Mouse (Mus musculus): Measurements from ENCODE around the gene Jam3. TPM values are rescaled to one million over a fixed set of nuclear protein-coding genes. Genes with fewer than 3 reads are reported as not detected.
"Not testable (repeated sequence)": the region's sequence is repeated elsewhere in the genome, so short reads cannot be mapped to it uniquely, and the experiment has no call there.

Jam3 gene
- polyA plus RNA-seq, 1 experiment from 2014 or later: 12.0 TPM

DNA sequence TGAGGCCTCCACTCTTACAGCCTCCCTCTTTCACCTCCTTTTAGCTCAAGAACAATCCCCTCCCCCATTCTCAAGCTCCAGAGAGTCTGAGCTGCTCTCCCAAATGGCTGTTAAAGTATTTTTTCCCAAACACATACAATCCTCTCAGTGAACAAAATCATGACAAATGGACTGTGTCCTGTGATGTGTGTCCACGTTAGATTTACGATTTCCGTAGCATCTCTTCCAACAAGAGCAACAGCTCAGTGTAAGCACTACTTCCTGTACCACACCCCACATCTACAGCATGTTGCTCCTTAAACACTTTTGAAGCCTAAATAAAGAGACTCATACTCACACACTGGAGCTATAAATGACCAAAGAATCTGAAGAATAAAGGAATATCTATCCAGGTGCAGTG lies 10.4 kb upstream of the Jam3 start:
- H3K9ac ChIP-seq: no peak overlapping the region
- no peak overlapping the region for H3K4me3 ChIP-seq
- H3K27me3 ChIP-seq (replicated peaks): no peaks in the 10 kb centered on the region
- WGBS (ENCODE audit: insufficient replicate concordance): 68% methylated on average over 3 of the region's 3 CpGs
- H3K36me3 ChIP-seq: no peaks in the 10 kb centered on the region
- no peaks in the 10 kb centered on the region for H3K9me3 ChIP-seq (replicated peaks)
- ATAC-seq: no peak
- H3K4me2 ChIP-seq: no peak overlapping the region
- no peaks in the 10 kb centered on the region for H3K4me1 ChIP-seq
- no peak overlapping the region for H3K27ac ChIP-seq

DNA sequence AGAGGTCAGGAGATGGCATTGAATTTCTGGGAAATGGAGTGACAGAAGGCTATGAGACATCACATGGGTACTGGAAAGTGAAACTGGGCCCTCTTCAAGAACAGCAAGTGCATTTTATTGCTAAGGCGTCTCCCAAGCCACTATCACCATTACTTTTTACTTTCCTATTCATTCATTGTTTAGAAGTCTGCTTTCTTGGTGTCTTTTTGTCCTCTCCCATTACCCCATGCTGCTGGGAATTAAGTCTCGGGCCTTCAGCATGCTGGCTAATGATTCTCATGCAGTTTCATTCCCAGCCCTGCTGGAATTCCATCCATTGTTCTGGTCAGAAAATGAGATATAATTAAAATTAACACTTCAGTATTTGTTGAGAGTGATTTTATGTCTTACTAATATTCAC lies 9.7 kb upstream of the Jam3 start:
- no peaks in the 10 kb centered on the region for H3K9me3 ChIP-seq (replicated peaks)
- H3K4me1 ChIP-seq: no peaks in the 10 kb centered on the region
- H3K4me3 ChIP-seq: no peak overlapping the region
- no peak overlapping the region for H3K9ac ChIP-seq
- H3K36me3 ChIP-seq: no peaks in the 10 kb centered on the region
- no peaks in the 10 kb centered on the region for H3K27me3 ChIP-seq (replicated peaks)
- 56% methylated on average over 2 of the region's 2 CpGs for WGBS (ENCODE audit: insufficient replicate concordance)
- H3K27ac ChIP-seq: no peak overlapping the region
- no peak overlapping the region for H3K4me2 ChIP-seq
- no peak for ATAC-seq

DNA sequence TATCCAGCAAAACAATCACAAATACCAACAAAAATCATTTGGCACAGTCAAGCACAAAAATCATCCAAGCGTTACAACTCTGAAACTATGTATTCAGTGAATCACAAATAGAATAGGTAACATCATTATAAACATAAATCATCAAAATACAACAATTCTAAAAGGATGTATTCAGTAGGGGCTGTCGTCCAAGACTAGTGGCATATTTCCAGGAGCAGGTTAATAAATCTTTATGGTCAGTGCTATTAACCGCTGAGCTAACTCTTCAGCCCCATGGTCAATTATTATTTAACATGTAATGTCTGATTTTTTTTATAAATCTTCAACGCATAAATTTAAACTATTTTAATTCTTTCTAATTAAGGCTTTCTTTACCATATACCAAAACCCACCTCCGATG lies 8.4 kb upstream of the Jam3 start:
- H3K9me3 ChIP-seq (replicated peaks); H3K27me3 ChIP-seq (replicated peaks); H3K4me2 ChIP-seq; H3K36me3 ChIP-seq; H3K4me1 ChIP-seq; H3K27ac ChIP-seq; H3K9ac ChIP-seq; ATAC-seq; H3K4me3 ChIP-seq: not testable (repeated sequence)
- WGBS (ENCODE audit: insufficient replicate concordance): 68% methylated on average over 5 of the region's 5 CpGs

DNA sequence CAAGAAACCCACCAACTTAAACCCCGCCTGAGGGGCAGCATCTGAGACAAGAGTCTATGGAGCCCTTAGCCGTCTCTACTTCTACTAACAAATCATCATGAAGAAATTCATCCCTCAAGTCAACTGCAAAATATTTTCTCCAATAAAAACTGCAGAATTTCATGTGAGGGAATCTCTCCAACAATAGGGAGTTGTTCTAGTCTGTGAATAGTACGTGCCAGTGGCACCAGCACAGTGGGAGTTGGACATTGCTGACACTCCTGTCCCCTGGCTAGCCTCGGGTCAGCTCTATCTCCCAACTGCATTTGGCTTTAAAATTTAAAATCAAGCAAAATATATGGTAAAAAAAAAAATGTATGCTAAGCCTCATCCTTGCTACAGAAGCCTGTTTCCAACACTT lies 1.4 kb downstream of the Jam3 start:
- H3K9ac ChIP-seq: no peak overlapping the region
- WGBS (ENCODE audit: insufficient replicate concordance): 67% methylated on average over 4 of the region's 4 CpGs
- no peak for ATAC-seq

GRCm38 (mm10) chr9:27149836-27150235 lies 5.4 kb downstream of the Jam3 start:
- H3K4me1 ChIP-seq: peaks cover 12% of the 10 kb centered on the region; the same call in 1 of the 2 replicates
- peaks cover 12% of the 10 kb centered on the region for H3K27me3 ChIP-seq (replicated peaks)
- H3K36me3 ChIP-seq: no peaks in the 10 kb centered on the region
- H3K9ac ChIP-seq: no peak overlapping the region
- WGBS (ENCODE audit: insufficient replicate concordance): 44% methylated on average over 9 of the region's 9 CpGs
- H3K4me2 ChIP-seq: no peak overlapping the region
- no peak overlapping the region for H3K27ac ChIP-seq
- no peaks in the 10 kb centered on the region for H3K9me3 ChIP-seq (replicated peaks)
- no peak for ATAC-seq
- H3K4me3 ChIP-seq: no peak overlapping the region

More for the DNA sequence above, 1.4 kb downstream of the Jam3 start:
- Histone ChIP-seq H3K4me3 (no peak overlapping the region), H3K4me2 (no peak overlapping the region), H3K27ac (no peak overlapping the region), H3K36me3 (no peaks in the 10 kb centered on the region), H3K9me3 (replicated peaks) (no peaks in the 10 kb centered on the region), H3K27me3 (replicated peaks) (peaks cover 36% of the 10 kb centered on the region), H3K4me1 (peaks cover 4% of the 10 kb centered on the region; the same call in 1 of the 2 replicates)

- peak; percentile 57 for ATAC-seq
- H3K4me2 ChIP-seq: peak overlapping the region; percentile 29; the same call in 1 of the 2 replicates
- H3K27me3 ChIP-seq (replicated peaks): peaks cover 2% of the 10 kb centered on the region; the same call in 1 of the 2 replicates
- H3K27ac ChIP-seq: no peak overlapping the region
- WGBS (ENCODE audit: insufficient replicate concordance): 53% methylated on average over 18 of the region's 18 CpGs
- H3K9ac ChIP-seq: no peak overlapping the region
- H3K9me3 ChIP-seq (replicated peaks): no peaks in the 10 kb centered on the region
- no peaks in the 10 kb centered on the region for H3K36me3 ChIP-seq
- H3K4me1 ChIP-seq: peaks cover 9% of the 10 kb centered on the region; the same call in 1 of the 2 replicates
- no peak overlapping the region for H3K4me3 ChIP-seq
Measured at GRCm38 (mm10) chr9:27148631-27149471, 6.4 kb downstream of the Jam3 start.

GRCm38 (mm10) chr9:27147946-27148345 lies 7.3 kb downstream of the Jam3 start:
- 75% methylated on average over 8 of the region's 8 CpGs for WGBS (ENCODE audit: insufficient replicate concordance)
- Histone ChIP-seq H3K4me2 (no peak overlapping the region), H3K27me3 (replicated peaks) (no peaks in the 10 kb centered on the region), H3K4me1 (peaks cover 9% of the 10 kb centered on the region; the same call in 1 of the 2 replicates), H3K4me3 (no peak overlapping the region), H3K9ac (no peak overlapping the region), H3K27ac (no peak overlapping the region), H3K36me3 (no peaks in the 10 kb centered on the region), H3K9me3 (replicated peaks) (no peaks in the 10 kb centered on the region)
- ATAC-seq: no peak

DNA sequence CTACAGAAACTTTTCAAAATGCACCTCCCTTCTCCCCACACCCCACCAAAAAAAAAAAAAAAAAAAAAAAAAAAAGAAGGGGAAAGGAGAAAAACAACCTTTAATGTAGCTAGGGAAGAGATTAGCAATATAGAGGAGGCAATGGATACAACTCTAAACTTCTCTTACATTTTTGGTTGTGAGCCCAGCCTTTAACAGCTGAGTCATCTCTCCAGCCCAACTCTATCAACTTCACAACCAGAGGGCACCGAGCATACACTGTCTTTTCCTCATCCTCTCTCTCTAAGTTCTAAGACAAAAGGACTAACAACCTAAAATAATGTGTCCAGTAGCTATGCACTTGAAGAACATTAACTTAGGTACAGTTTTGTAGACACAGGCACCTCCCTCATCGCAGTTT lies 8.4 kb downstream of the Jam3 start:
- no peaks in the 10 kb centered on the region for H3K9me3 ChIP-seq (replicated peaks)
- 77% methylated on average over 2 of the region's 2 CpGs for WGBS (ENCODE audit: insufficient replicate concordance)
- H3K27ac ChIP-seq: no peak overlapping the region
- no peaks in the 10 kb centered on the region for H3K36me3 ChIP-seq
- no peak overlapping the region for H3K9ac ChIP-seq
- H3K4me1 ChIP-seq: peaks cover 9% of the 10 kb centered on the region; the same call in 1 of the 2 replicates
- H3K4me2 ChIP-seq: no peak overlapping the region
- no peak for ATAC-seq
- H3K27me3 ChIP-seq (replicated peaks): no peaks in the 10 kb centered on the region
- no peak overlapping the region for H3K4me3 ChIP-seq

DNA sequence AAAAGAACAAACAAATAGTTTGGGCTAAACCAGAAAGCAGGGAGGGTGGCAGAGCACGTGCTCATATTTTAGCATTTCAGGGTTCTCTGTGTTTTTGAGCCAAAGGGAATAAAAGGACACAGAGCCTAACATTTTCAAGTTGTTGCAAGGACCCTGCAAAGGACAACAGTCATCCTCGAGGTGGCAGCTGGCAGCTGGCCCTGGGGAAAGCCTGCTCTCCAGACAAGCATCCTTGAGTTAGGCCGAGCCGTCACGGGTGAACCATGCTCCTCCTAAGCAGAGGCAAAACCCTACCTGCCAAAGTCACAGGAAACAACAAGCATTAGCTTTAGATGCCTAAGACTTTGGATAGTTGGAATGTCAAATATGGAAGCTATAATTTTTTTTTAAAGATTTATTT lies 10.2 kb downstream of the Jam3 start:
- Histone ChIP-seq H3K9ac (no peak overlapping the region), H3K9me3 (replicated peaks) (no peaks in the 10 kb centered on the region), H3K36me3 (0 out of 2 replicates have a peak, but pooled peaks cover 2% of the 10 kb centered on the region), H3K27ac (no peak overlapping the region), H3K4me3 (no peak overlapping the region), H3K4me2 (no peak overlapping the region), H3K27me3 (replicated peaks) (no peaks in the 10 kb centered on the region), H3K4me1 (peaks cover 9% of the 10 kb centered on the region; the same call in 1 of the 2 replicates)
- WGBS (ENCODE audit: insufficient replicate concordance): 73% methylated on average over 5 of the region's 5 CpGs
- no peak for ATAC-seq

DNA sequence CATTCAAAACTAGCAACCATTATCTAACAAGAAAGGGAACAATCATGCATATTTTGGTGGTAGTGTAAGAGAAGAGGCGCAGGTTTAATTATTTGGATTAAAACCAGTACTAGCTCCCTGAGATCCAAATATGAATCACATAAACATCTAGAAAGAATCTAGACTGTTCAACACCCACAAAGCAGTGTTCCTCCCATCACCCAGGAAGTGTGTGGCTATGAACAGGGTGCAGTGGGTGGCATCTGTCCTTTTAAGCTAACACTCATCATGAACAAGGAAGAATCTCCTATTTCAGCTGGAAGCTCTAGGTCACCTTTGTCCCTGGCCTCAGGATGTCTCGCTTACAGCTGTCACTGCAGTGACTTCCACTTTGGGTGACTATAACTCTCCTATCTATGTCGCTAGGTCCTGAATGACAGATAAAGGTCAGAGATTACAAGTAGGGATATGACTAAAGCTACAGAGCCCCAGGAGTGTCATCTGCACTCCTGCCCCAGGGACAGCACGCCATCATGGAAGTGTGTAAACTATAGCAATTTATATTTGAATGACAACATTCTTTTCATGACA lies 10.9 kb downstream of the Jam3 start:
- no peak overlapping the region for H3K4me2 ChIP-seq
- H3K27me3 ChIP-seq (replicated peaks): no peaks in the 10 kb centered on the region
- H3K27ac ChIP-seq: no peak overlapping the region
- ATAC-seq: no peak
- H3K36me3 ChIP-seq: 0 out of 2 replicates have a peak, but pooled peaks cover 2% of the 10 kb centered on the region
- peaks cover 9% of the 10 kb centered on the region; the same call in 1 of the 2 replicates for H3K4me1 ChIP-seq
- no peaks in the 10 kb centered on the region for H3K9me3 ChIP-seq (replicated peaks)
- H3K9ac ChIP-seq: no peak overlapping the region
- H3K4me3 ChIP-seq: no peak overlapping the region
- 61% methylated on average over 4 of the region's 4 CpGs for WGBS (ENCODE audit: insufficient replicate concordance)

DNA sequence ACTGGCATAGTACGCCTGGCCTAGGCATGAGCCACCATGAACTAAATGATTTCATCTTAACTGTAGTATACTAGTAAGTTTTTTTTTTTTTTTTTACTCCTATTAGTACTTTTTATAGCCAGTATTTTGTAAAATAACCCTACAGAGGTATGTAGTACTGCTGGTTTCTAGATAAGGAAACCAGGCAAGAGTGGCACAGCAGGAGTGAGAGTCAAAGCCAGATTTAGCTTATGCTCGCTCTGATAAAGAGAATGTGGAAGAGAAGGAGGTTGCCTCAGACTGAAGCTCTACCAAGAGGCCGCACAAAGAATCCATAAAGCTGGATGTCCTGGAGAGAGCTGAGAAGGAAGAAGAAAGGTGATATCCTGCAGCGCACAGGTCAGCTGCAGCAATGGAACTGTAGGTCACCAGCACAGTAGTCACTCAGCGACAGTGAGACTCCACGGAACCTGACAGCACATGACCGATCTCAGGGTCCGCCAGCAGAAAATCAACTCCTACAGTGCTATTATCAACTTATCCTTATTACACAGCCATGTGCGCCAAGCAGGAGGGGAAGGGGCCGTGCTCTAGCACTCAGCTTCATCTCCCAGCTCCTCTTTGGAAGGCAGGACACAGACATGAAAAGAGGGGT lies 14.7 kb downstream of the Jam3 start:
- Histone ChIP-seq H3K27me3 (replicated peaks) (no peaks in the 10 kb centered on the region), H3K9me3 (replicated peaks) (no peaks in the 10 kb centered on the region), H3K4me1 (no peaks in the 10 kb centered on the region), H3K27ac (no peak overlapping the region), H3K4me2 (no peak overlapping the region), H3K9ac (no peak overlapping the region), H3K4me3 (no peak overlapping the region), H3K36me3 (0 out of 2 replicates have a peak, but pooled peaks cover 2% of the 10 kb centered on the region)
- ATAC-seq: no peak
- 78% methylated on average over 10 of the region's 10 CpGs for WGBS (ENCODE audit: insufficient replicate concordance)

DNA sequence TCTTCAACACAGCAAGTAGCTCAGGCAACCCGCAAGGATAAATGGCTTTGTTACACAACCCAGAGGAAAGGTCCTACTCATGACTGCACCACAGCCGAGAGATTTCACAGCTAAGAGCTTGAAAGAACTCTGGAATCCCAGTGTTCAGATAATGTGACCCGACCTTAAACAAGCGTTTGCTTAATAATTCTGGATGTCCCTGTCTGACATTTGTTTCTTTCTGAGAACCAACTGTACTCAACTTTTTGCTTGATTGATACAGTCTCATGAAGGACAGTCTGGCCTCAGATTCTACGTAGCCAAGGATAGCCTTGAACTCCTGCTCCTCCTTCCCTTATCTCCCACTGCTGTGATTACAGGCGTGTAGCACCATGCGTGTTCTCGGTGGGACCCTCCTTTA lies 18.6 kb downstream of the Jam3 start:
- H3K27ac ChIP-seq: no peak overlapping the region
- no peak for ATAC-seq

More for the DNA sequence above, 18.6 kb downstream of the Jam3 start:
- Histone ChIP-seq H3K9me3 (replicated peaks) (no peaks in the 10 kb centered on the region), H3K27me3 (replicated peaks) (no peaks in the 10 kb centered on the region), H3K4me3 (no peak overlapping the region), H3K4me2 (no peak overlapping the region), H3K9ac (no peak overlapping the region), H3K4me1 (no peaks in the 10 kb centered on the region), H3K36me3 (0 out of 2 replicates have a peak, but pooled peaks cover 2% of the 10 kb centered on the region)
- WGBS (ENCODE audit: insufficient replicate concordance): 68% methylated on average over 8 of the region's 8 CpGs
